Mouse (Mus musculus): Measurements from ENCODE around the gene Rcor1. TPM values are rescaled to one million over a fixed set of nuclear protein-coding genes. Genes with fewer than 3 reads are reported as not detected.
"Not testable (repeated sequence)": the region's sequence is repeated elsewhere in the genome, so short reads cannot be mapped to it uniquely, and the experiment has no call there.

Rcor1 gene
- total RNA-seq, 2 experiments from 2014 or later = 7.1 to 7.3 TPM

- intact Hi-C loops (cut with DNase I) = no loop called here
- no peak for DNase-seq
Measured at GRCm38 (mm10) chr12:111050256-111050655, 11.1 kb downstream of the Rcor1 start.

- intact Hi-C loops (cut with DNase I) = loop anchor here (10.0 kb wide), 1 partner anchor 1111 kb away; no protein-coding TSS in a partner anchor
Measured at GRCm38 (mm10) chr12:111063361-111063760, 24.2 kb downstream of the Rcor1 start.

DNA sequence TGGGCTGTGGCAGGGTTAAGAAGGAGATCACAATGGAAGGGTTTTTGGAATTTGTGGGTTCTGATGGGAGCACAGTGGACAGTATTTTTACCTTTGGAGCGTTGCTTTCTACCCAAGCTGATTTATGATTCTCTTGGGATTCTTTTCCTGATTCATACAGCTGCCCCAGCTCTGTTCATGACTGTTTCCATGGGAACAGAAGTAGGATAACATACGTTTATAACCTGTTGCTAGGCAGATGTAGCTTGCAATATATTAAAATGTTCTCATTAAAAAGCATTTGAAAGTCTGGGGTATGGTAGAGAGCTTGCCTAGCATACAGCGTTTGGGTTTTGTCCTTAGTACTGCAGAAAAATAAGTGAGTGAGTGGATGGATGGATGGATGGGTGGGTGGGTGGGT, 25.1 kb downstream of the Rcor1 start:
- intact Hi-C loops (cut with DNase I) = loop anchor here (10.0 kb wide), 1 partner anchor 1111 kb away; no protein-coding TSS in a partner anchor
- DNase-seq = no peak

More at GRCm38 (mm10) chr12:111063361-111063760, 24.2 kb downstream of the Rcor1 start:
- DNase-seq = no peak

GRCm38 (mm10) chr12:111065330-111065729, 26.2 kb downstream of the Rcor1 start:
- DNase-seq = no peak
- intact Hi-C loops (cut with DNase I) = loop anchor here (10.0 kb wide), 1 partner anchor 1109 kb away; no protein-coding TSS in a partner anchor

- DNase-seq = no peak
- intact Hi-C loops (cut with DNase I) = loop anchor here (10.0 kb wide), 1 partner anchor 1107 kb away; no protein-coding TSS in a partner anchor
Measured at GRCm38 (mm10) chr12:111067816-111068215, 28.7 kb downstream of the Rcor1 start.

DNA sequence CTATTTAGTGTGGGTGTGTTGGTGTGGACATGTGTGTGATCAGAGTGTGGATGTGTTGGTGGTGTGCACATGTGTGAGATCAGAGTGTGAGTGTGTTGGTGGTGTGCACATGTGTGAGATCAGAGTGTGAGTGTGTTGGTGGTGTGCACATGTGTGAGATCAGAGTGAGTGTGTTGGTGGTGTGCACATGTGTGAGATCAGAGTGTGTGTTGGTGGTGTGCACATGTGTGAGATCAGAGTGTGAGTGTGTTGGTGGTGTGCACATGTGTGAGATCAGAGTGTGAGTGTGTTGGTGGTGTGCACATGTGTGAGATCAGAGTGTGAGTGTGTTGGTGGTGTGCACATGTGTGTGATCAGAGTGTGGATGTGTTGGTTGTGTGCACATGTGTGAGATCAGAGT, 30.1 kb downstream of the Rcor1 start:
- intact Hi-C loops (cut with DNase I) = loop anchor here (10.0 kb wide), 1 partner anchor 1106 kb away; no protein-coding TSS in a partner anchor
- DNase-seq = not testable (repeated sequence)

GRCm38 (mm10) chr12:111071009-111071408, 31.9 kb downstream of the Rcor1 start:
- DNase-seq = no peak
- intact Hi-C loops (cut with DNase I) = no loop called here

GRCm38 (mm10) chr12:111071477-111072152, 32.5 kb downstream of the Rcor1 start:
- intact Hi-C loops (cut with DNase I) = no loop called here
- DNase-seq = peak in 1 of 2 experiments; percentile 17

GRCm38 (mm10) chr12:111076385-111076965, 37.3 kb downstream of the Rcor1 start:
- no peak for DNase-seq
- intact Hi-C loops (cut with DNase I) = no loop called here

GRCm38 (mm10) chr12:111085579-111085978, 46.4 kb downstream of the Rcor1 start:
- intact Hi-C loops (cut with DNase I) = loop anchor here (5.0 kb wide), 1 partner anchor 162 kb away; no protein-coding TSS in a partner anchor
- no peak for DNase-seq

GRCm38 (mm10) chr12:111087066-111087465, 47.9 kb downstream of the Rcor1 start:
- no peak for DNase-seq
- intact Hi-C loops (cut with DNase I) = loop anchor here (5.0 kb wide), 1 partner anchor 160 kb away; no protein-coding TSS in a partner anchor

- intact Hi-C loops (cut with DNase I) = loop anchor here (5.0 kb wide), 1 partner anchor 159 kb away; no protein-coding TSS in a partner anchor
- DNase-seq = peak in 1 of 2 experiments; percentile 39
Measured at GRCm38 (mm10) chr12:111088186-111088585, 49.0 kb downstream of the Rcor1 start.

GRCm38 (mm10) chr12:111088731-111089141, 49.6 kb downstream of the Rcor1 start:
- no peak for DNase-seq
- intact Hi-C loops (cut with DNase I) = loop anchor here (5.0 kb wide), 1 partner anchor 159 kb away; no protein-coding TSS in a partner anchor

- DNase-seq = peak in 1 of 2 experiments; percentile 25
Measured at GRCm38 (mm10) chr12:111089145-111089544, 50.0 kb downstream of the Rcor1 start.

GRCm38 (mm10) chr12:111090801-111091200, 51.6 kb downstream of the Rcor1 start:
- intact Hi-C loops (cut with DNase I) = no loop called here
- no peak for DNase-seq

More at GRCm38 (mm10) chr12:111089145-111089544, 50.0 kb downstream of the Rcor1 start:
- intact Hi-C loops (cut with DNase I) = loop anchor here (5.0 kb wide), 1 partner anchor 158 kb away; no protein-coding TSS in a partner anchor

- intact Hi-C loops (cut with DNase I) = no loop called here
- DNase-seq = no peak
Measured at GRCm38 (mm10) chr12:111091981-111092380, 52.8 kb downstream of the Rcor1 start.

DNA sequence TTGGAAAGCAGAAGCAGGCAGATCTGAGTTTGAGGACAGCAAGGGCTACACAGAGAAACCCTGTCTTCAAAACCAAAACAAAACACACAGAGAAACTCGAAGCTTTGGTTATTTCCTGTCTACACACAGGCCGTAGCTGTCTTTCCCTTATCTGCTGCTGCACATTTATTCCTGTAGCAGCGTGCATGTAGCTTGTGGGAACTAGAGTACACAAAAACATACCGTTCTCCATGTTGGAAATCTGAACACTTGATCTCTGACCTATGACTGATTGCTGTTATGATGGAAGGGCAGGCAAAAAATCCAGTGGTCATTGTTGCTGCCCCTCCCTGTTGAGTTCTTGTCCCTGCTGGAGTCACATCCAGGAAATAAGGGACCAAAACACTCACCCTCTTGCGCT, 54.9 kb downstream of the Rcor1 start:
- intact Hi-C loops (cut with DNase I) = no loop called here
- DNase-seq = no peak

- DNase-seq = no peak
- intact Hi-C loops (cut with DNase I) = no loop called here
Measured at GRCm38 (mm10) chr12:111095086-111095485, 55.9 kb downstream of the Rcor1 start.

DNA sequence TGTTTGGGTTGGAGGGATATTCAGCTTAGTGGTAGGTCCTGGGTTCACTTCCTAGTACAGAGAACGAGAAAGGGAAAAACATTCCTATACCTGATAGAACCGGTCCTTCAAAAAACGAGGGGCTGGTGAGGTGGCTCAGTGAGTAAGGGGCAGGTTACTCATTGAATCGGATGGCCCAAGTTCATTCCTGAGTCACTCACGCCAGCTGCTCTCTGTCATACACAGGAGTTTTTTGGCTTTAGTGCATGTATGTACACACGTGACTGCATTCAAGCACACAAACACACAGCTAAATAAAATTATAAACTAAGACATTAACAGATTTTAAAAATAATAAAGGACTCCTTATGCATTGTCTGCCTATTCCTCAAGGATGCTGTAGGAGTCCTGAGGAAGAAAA, 57.1 kb downstream of the Rcor1 start:
- DNase-seq = no peak
- intact Hi-C loops (cut with DNase I) = no loop called here

DNA sequence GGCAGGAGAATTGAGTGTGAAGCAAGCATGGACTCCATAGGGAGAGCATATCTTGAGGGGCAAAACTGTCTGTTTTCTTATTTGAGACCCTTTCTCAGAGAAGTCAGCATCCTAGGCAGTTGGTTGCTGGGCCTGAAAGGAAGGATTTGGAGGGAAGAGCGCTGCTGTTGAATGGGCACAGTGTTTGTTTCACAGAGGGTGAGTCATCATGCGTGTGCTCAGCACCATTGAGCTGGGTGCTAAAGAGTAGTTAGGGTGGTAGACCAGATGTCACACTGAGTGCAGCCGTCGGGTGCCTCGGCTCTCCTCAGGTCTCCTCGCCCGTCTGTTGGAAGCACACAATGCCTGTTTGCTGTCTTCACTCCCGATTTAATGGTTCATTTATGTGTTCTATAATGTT, 57.9 kb downstream of the Rcor1 start:
- intact Hi-C loops (cut with DNase I) = no loop called here
- no peak for DNase-seq

GRCm38 (mm10) chr12:111111176-111111575, 72.0 kb downstream of the Rcor1 start:
- no peak for DNase-seq

More at GRCm38 (mm10) chr12:111111176-111111575, 72.0 kb downstream of the Rcor1 start:
- intact Hi-C loops (cut with DNase I) = no loop called here

Data from gastrocnemius, postnatal 36 days (tissue).